Mouse (Mus musculus): ENCODE data around the gene Ggt6.

Gene Ggt6

DNA sequence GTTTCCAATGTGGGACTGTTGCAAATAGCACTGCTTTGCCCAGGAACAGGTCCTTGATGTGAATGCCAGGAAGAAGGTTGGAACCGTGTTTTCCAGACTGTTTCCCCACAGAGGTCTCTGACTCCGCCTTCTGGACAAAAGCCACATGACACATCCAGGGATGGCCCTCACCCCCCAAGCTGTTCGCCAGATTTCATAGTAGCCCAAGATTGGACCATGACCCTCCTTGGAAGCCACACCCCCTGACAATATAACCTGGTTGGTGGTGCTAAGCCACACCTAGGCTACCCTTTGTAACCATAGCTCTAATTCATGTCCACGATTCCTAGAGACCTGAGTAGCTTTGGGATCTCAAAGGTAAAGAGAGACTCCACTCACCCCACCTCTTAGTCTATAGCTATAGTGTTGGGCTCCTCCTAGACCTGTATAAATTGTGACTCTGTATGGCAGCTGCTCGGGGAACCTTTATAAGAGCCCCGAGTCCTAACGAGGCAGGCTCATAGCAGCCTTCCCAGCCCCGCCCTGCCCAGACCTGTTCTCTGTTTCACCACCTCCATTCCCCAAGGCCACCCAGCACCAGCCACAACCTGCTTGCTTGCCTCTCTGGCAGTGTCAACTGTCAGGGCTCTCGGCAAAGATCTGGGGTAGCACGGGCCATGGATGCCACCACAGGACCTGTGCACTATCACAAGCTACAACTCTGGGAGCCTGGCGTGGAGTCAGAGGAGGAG lies at the start of gene Ggt6:
TSS of gene Ggt6 (plus strand) at position 564 of the 731 bp plus-strand sequence.
- DNase-seq (ENCODE audit: low read depth, low spot score), result peak; percentile 84

DNA sequence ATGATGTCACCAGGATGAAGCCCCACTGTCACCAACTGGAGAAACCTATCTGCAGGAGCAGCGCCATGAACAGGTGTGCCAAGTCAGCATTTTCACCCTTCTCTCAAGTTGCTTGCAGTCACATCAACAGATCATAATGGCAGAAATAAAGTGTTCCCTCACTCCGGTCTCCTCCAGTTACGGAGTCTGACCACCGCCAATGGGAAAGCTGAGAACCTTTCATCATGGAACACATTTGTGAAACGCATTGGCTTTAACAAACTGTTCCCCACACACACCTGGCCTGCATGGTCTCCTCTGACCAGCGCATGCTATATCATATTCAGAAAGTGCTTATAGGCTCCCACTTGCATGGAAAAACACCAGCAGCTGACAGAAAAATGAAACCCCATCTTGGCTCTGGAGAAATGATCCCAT lies 47.2 kb upstream of the Ggt6 start:
- DNase-seq (ENCODE audit: low read depth, low spot score), result no peak

DNA sequence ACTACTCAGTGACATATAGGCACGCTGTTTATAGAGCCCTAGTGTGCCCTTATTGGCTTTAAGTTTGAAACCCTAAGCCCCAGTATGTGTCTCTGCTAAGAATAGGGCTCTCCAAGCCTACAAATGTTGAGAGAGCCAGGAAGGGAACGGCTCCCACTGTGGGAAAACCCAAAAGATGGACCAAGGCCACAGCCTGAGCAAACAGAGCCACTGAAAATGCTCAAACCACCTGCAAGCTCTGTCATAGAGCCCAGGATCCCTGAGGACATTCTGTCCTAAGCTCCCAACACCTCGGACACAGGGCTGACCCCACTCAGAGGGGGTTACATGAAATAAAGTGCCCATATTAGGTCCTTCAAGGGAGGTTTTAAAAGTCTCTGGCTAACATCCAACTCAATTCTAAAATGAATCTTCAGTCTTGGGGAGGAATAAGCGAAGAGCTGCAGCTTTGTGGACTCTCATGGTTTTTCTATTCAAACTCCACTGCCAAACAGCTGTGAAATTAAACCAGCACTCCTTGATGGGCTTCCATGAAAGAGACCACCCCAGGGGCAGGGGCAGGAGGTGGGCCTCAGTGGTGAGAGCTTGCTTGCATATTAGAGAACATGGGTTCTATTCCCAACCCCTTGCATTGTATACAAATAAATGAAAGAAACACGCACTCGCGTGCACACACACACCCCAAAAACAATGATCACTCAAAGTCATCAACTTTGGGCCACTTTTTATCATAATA lies 45.8 kb upstream of the Ggt6 start:
- no peak for DNase-seq (ENCODE audit: low read depth, low spot score)

DNA sequence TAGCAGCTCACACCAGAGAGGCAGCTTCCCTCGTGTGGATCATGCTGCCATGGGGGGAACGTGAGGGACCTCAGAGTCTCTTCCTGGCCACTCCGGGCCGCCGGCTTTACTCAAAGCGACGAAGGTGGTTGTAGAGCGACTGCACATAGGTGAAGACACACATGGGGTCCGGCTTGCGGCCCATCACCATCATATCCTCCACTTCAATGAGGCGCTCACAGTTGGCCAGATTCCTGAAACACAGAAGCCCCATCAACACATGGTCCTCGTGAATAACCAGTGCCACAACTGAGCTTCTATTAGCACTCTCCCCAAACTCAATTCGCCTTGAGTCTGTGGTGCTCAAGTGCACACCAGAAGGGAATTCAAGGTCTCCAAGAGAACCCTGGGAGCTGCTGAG lies 44.1 kb upstream of the Ggt6 start:
- no peak for DNase-seq (ENCODE audit: low read depth, low spot score)

DNA sequence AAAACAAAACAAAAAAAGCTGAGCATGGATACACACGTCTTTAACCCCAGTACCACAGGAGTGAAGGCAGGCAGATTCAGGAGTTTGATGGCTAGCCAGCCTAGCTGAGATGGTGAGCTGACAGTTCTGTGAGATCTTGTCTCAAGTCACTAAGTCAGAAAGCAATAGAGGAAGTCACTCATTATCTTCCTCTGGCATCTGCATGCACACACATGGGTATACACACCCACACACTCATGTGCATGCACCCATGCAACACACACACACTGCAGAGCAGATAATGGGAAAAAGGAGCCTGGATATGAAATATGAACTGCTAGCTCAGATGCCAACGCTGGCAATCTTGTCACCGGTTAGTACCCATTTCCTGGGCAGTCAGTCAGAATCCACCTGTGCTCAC lies 42.1 kb upstream of the Ggt6 start:
- no peak for DNase-seq (ENCODE audit: low read depth, low spot score)

DNA sequence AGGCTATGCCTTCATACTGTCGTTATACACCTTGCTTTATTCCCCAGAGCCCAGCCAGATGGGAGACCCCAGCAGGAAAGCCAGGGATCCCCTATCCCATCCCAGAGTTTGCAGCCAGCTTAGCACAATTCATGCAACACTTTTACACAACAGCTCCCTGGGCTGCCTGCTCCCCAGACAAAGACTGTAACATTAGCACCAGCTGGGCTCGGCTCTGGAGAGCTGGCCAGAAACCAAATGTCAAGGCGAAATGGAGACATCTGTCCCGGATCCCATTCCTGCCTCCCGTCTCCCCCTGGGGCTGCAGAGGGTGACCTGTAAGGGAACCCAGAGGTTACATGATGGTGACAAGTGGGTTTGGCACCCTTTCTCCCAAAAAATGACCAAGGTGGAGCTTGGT lies 41.7 kb upstream of the Ggt6 start:
- no peak for DNase-seq (ENCODE audit: low read depth, low spot score)

DNA sequence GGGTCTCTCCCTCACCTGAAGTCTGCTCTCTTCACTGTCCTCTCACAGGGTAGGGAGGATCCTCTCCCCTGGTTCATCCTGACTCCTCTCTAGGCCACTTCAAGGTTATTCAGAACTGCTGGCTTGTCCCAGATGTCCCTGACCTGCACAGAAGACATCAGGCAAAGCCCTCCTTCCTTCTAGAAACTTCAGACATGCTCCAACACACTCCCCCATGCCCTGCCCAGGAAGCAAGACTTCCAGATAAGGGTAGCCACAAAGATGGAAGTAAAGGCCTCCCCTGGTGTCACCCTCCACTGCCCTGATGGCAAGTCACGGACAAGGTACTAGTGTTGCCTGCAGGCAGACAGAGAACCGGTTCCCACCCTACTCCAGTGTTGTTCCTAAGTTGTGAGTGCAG lies 40.6 kb upstream of the Ggt6 start:
- no peak for DNase-seq (ENCODE audit: low read depth, low spot score)

DNA sequence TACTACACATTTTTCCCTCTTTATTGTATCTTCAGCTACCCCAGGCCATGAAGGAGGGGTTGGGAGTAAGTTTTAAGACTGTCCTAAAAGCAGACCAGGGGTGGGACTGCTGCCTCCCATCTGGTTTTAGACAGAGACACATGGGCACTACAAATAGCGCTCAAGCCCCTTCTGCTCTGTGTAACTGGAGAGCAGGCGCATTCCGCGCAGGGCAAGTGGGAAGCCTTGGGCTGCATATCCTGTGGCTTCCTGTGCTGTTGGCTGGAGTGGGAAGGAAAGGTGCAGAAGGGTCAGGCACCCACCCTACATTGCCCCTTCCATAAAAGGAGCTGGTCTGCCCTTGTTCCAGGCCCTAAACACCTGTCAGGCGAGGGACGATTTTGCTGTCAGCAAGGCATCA lies 39.7 kb upstream of the Ggt6 start:
- no peak for DNase-seq (ENCODE audit: low read depth, low spot score)

DNA sequence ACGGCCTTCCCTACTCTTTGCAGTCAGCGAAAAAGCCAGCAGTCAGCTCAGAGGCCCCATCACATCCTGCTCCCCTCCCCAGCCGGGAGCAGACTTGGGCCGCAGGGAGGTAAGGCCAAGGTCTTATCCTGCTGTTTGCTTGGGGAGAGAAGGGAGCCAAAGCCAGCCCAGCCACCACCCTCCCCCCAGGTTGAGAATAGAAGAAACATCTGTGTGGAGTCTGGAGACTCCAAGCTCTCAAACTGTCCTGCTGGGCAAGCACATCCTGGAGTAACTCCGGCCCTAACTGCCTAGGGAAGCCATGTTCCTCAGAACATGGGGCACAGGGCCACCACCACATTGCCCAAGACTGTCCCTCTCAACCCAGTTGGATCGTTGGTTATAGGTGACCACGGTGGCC lies 38.7 kb upstream of the Ggt6 start:
- DNase-seq (ENCODE audit: low read depth, low spot score), result no peak

DNA sequence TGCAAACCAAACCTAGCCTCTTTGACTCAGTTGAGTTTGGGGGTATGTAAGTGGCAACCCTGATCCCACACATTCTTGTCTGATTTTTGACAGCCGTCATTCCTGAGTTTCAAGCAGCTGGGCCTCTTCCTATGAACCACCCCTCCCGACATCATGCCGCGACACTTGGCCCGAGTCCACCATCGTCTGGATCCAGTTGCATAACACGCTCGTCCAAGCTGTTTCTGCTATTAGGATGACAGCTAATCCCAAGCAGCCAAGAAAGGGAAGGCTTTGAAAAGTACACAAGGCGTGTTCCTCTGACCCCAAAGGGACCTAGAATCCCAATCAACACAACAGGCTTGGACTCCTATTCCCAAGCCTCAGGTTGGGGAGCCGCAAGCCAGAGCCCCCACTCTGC lies 38.3 kb upstream of the Ggt6 start:
- no peak for DNase-seq (ENCODE audit: low read depth, low spot score)

DNA sequence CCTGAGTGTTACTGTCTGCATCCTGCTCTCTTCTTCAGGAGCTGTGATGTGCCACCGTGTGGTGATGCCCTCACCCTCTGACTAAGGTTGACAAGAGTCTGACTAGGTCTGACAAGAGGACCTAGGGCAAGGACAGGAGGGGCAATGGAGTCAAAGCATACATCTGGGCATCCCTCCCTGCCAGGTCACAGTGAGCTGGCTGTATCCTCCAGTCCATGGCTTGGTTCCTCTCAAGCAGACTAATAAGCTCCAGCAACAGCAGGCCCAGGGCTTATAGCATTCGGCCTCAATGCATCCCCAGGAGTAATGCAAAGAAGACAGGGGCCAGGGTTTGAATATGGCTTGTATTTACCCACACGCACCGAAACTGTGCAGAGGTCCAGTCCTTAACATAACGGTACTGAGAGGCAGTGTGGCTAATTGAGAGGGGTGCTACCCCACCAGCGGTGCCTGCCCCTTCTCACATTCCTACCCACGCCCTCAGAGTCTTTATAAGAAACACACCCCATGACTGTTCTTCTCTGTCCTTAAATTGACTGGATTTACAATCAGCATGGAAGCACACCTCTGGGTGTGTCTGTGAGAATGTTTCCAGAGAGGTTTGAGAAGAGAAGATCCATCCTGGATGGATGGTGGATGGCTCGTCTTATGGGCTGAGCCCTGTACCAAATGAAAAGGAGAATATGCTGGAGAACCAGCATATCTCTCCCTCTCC lies 37.4 kb upstream of the Ggt6 start:
- peak; percentile 73 for DNase-seq (ENCODE audit: low read depth, low spot score)

DNA sequence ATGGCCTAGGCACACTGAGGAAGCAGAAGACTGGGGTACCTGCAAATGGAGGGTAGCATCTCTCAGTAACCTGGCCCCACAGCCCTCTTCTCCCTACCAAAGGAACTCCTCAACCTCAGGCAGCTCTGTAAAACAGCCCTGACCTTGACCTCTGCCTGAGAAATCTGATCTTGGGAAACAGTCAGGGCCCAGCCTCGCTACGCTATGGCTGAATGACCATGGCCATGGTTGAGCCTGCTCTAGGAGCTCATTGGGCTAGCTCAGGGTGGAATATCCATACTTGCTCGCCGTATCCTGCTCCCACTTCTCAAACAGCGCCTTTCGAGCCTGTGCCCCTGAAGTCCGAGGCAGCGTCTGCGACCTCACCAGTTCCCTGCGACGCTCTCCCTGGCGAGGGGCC lies 34.3 kb upstream of the Ggt6 start:
- DNase-seq (ENCODE audit: low read depth, low spot score), result peak; percentile 77

DNA sequence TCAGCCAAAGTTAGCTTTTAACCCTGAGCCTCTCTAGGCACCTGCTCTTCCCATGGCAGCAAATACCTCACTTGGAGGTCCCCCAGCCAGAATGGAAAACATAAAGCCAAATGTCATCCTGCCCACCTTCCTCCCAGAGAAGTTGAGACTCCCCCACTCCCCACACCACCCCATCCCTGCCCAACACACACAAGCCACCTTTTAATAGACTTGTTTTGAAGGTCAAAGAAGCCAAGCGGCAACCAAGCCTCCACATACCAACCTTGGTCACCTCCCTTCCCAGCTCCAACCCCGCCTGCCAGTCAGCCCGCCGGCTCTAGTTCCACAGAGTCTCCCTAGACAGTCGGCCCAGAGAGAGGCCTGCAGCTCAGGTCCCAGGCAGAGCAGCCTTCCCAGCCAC lies 33.3 kb upstream of the Ggt6 start:
- peak; percentile 89 for DNase-seq (ENCODE audit: low read depth, low spot score)

DNA sequence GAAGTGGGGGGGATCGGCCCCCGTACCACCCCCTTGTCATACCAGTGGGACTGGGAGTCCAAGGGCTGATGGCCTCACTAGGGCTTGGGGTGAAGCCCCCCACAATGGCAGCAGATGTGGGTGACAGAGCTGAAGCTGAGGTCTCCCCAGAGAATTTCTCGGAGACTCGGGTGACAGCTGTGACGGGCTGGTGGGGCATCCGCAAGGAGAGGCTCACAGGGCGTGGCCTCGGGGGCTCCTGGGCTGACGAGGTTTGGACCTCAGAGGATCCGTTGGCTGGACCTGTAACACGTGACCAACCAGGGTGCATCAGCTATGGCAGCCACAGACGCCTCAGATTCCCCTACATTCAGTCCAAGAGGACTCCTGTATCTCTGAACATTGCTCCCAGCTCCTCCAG lies 32.4 kb upstream of the Ggt6 start:
- peak; percentile 47 for DNase-seq (ENCODE audit: low read depth, low spot score)

DNA sequence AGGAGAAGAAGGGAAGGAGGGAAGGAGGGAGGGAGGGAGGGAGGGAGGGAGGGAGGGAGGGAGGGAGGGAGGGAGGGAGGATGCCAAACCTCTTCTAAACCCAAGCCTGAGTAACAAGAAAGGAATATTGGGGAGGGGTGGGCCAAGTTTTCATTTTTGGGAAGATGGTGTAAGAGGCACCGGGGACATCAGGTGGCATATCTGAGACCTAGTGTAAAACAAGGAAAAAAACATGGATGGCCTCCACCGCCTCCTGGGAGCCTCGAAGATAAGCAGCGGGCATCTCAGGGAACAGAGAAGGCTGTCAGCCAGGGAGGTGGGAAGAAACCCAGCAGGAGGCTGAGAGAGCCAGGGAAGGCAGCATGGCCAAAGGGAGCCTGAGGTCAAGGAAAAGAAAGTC lies 29.8 kb upstream of the Ggt6 start:
- no peak for DNase-seq (ENCODE audit: low read depth, low spot score)

DNA sequence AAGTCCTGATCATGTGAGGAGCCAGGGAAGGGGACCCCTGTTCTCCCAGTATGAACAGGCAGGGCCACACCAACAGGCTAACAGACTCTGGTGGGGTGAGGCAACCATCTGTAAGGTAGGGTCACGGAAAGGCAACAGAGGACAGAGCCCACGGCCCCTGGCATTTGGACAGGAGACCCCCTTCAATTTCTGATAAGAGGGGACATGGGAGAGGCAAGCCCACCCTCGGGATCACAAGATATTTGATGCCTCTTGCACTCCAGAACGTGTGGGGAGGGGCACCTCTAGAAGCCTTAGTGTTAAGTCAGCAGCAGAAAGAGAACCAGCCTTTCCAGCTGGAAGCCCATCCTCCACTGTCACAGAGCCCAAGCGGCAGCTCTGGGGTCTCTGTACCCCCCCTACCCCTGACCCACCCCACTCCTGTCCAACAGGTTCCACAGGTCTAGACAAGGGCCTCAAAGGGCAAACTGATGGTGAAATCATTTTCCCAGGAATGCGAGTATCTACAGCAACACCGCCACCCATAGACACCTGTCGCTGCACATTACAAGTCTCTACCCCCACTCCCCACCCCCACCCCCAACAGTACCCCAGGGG lies 29.1 kb upstream of the Ggt6 start:
- DNase-seq (ENCODE audit: low read depth, low spot score), result no peak

DNA sequence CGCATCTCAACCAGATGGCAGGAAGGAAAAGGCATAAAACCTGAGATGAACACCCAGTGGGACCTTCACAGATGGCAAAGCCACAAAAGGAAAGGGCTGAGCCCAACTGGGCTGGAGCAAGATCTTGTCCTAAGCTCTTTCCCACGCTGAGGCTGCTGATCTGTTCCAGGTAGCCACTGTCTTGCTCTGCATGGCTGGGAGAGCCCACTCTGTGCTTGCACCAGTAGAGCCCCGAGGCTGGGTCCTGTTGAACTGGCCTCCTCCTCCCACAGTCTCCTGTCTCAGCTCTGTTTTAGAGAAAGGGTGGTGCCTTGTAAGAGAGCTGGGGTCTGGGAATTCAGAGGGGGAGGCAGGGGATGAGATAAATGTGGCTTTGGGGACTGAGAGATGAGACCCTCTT lies 28.2 kb upstream of the Ggt6 start:
- DNase-seq (ENCODE audit: low read depth, low spot score), result no peak

DNA sequence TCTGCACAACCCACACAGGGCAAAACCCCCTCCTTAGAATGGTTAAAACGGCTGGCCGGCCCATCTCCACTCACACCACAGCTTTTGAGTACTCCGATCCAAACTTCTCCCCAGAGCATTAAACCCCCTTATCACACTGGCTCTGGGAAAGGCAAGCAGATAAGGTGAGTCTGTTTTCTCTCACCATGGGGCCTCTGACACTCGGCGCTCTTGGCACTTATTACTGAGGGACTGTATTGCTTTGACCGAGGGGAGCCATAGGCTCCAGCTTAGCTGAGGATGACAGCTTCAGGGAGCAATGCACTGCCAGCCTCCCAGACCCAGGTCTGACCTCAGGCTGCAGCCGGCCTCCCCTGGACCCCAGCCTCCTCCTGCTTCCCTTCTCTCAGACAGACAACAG lies 27.8 kb upstream of the Ggt6 start:
- no peak for DNase-seq (ENCODE audit: low read depth, low spot score)

DNA sequence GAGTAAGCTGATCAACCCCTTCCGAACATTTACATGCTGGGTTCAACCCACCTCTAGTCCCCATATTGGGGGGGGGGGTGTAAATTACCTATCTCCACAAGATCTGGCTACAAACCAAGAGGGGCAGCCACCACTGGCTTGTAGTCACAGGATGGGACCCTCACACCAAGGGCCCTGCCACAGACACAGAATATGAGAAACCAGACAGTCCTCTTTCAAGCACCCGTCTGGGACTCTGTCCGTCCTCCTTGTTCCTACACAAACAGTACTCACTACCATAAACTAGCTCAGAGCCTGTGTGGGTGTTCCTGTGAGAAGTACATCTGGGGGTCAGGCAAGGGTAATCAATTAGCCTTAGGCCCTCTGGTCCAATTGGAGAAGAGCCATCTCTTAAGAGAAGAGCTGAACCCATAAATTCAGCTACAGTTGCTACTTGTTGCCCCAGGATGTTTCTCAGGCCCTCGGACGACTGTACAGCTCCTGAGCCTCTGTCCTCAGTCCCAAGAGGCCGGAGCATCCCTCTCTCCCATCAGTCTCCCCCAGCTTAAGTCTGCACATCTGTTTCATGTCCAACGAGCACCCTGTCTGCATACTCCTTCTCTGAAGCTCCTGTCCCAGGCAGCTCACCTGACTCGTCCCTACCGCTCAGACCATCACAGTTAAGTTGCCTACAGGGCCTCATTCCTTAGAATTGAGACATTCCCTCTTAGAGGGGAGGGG lies 26.7 kb upstream of the Ggt6 start:
- DNase-seq (ENCODE audit: low read depth, low spot score), result no peak

DNA sequence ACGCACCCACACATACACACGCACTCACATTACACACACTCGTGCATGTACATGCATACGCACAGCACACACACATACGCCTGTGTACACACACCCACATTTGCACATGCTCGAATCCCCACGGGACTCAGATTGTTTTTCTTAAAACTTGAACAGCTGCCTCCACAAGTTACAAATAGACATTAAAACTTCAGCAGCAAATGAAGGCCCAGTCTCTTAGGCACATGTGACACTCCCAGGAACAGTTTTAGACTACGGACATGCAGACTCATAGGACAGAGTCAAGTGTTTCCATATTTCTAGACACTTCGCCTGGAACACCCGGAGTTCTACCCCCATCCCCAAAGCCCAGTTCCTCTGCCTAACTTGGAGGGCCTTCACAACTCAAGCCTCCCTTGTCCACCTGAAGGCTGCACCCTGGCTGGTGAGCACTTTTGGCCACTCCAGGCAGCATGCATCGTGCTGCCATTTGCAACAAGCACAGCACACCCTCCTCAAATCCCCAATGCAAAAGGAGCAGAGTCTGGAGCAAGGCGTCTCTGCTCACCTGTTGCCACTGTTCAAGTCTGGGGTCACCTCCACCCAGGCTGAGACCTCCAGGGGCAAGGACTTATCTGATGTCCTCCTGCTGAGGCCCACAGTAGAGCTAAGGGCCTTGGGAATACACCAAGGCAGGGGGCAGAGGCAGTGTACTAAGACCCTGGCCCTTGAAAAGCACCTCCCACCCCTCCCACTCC lies 25.5 kb upstream of the Ggt6 start:
- DNase-seq (ENCODE audit: low read depth, low spot score), result no peak

DNA sequence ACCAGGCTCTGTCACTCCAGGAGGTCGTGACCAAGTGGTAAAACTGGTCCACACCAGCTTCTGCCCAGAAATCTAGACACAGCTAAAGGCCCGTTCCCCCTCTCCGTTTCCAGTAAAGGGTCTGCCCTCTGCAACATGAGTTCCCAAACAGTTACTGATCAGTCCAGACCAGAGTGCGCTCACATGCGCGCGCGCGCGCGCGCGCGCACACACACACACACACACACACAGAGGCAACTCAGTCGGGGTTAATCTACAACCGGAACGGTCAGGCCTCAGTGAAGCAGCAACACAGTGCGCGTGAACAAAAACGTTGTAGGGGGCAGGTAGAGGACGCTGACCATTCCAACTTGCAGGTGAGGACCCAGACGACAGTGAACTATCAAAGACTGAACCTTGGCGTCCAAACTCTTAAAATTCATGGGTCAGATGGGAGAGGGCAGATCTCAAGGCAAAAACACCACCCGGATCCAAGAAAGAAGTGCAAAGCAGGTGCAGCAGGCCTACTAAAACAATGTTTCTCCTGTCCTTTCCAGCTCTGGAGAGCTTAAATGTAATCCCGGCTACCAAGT lies 24.7 kb upstream of the Ggt6 start:
- peak; percentile 69 for DNase-seq (ENCODE audit: low read depth, low spot score)

Measured in R1 (cell line).